Mouse (Mus musculus): ENCODE data around the gene Hcn2. TPM values are rescaled to one million over a fixed set of nuclear protein-coding genes. Genes with fewer than 3 reads are reported as not detected.
A peak's percentile ranks its signal among the peaks of the same experiment; 100 is the strongest.

The Hcn2 gene
- total RNA-seq, 1 experiment from 2014 or later, result 10.6 TPM

- no peak for DNase-seq
Measured at GRCm38 (mm10) chr10:79774486-79775279, 58.2 kb downstream of the Hcn2 start.

- peak; percentile 60 for DNase-seq
Measured at GRCm38 (mm10) chr10:79777103-79777531, 60.7 kb downstream of the Hcn2 start, which contains the start of gene Fstl3. TSS of gene Fstl3 (plus strand) at chr10:79777272.

- peak; percentile 74 for DNase-seq
Measured at GRCm38 (mm10) chr10:79778006-79778405, 61.6 kb downstream of the Hcn2 start.

GRCm38 (mm10) chr10:79779193-79779592 lies 62.8 kb downstream of the Hcn2 start:
- no peak for DNase-seq

- peak; percentile 98 for DNase-seq
Measured at GRCm38 (mm10) chr10:79779784-79780663, 63.6 kb downstream of the Hcn2 start.

GRCm38 (mm10) chr10:79780664-79781015 lies 64.2 kb downstream of the Hcn2 start:
- peak; percentile 76 for DNase-seq

GRCm38 (mm10) chr10:79781139-79781538 lies 64.7 kb downstream of the Hcn2 start:
- DNase-seq, result no peak

- no peak for DNase-seq
Measured at GRCm38 (mm10) chr10:79781956-79782355, 65.5 kb downstream of the Hcn2 start.

- no peak for DNase-seq
Measured at GRCm38 (mm10) chr10:79783050-79783449, 66.6 kb downstream of the Hcn2 start.

- DNase-seq, result peak; percentile 65
Measured at GRCm38 (mm10) chr10:79783920-79784800, 67.7 kb downstream of the Hcn2 start.

Other genes starting within 250 kb of the Hcn2 start
- gene Vmn2r83, start 247.9 kb upstream of the Hcn2 start, total RNA-seq (2021), result not detected in 2 replicates
- gene Plpp2, start 182.8 kb upstream of the Hcn2 start, total RNA-seq (2021), result 16.6 and 19.3 TPM in 2 replicates
- 29.1 and 40.7 TPM in 2 replicates for gene Mier2, start 161.4 kb upstream of the Hcn2 start, total RNA-seq (2021)
- gene Theg, start 129.3 kb upstream of the Hcn2 start, total RNA-seq (2021), result not detected in 2 replicates
- gene C2cd4c, start 102.6 kb upstream of the Hcn2 start, total RNA-seq (2021), result 0.08 and 0.11 TPM in 2 replicates
- gene Shc2, start 78.7 kb upstream of the Hcn2 start, total RNA-seq (2021), result 4.0 and 4.8 TPM in 2 replicates
- gene Odf3l2, start 70.9 kb upstream of the Hcn2 start, total RNA-seq (2021), result not detected in 2 replicates
- gene Madcam1, start 52.1 kb upstream of the Hcn2 start, total RNA-seq (2021), result 6.8 TPM in 1 of 2 replicates, not detected in the other
- gene Tpgs1, start 47.3 kb upstream of the Hcn2 start, total RNA-seq (2021), result 27.8 and 34.1 TPM in 2 replicates
- gene Cdc34, start 34.4 kb upstream of the Hcn2 start, total RNA-seq (2021), result 79.1 and 82.4 TPM in 2 replicates
- 0.89 and 1.1 TPM in 2 replicates for gene Gzmm, start 27.6 kb upstream of the Hcn2 start, total RNA-seq (2021)
- gene Bsg, start 12.1 kb upstream of the Hcn2 start, total RNA-seq (2021), result 598 and 707 TPM in 2 replicates
- gene Polrmt, start 29.9 kb downstream of the Hcn2 start, total RNA-seq (2021), result 59.2 and 65.4 TPM in 2 replicates
- gene Fgf22, start 38.4 kb downstream of the Hcn2 start, total RNA-seq (2021), result not detected in 2 replicates
- gene Rnf126, start 50.3 kb downstream of the Hcn2 start, total RNA-seq (2021), result 54.7 and 56.5 TPM in 2 replicates
- gene Fstl3, start 60.6 kb downstream of the Hcn2 start, total RNA-seq (2021), result 5.5 and 6.4 TPM in 2 replicates
- not detected in 2 replicates for gene Prss57, start 74.3 kb downstream of the Hcn2 start, total RNA-seq (2021)
- gene Palm, start 76.9 kb downstream of the Hcn2 start, total RNA-seq (2021), result 77.9 and 78.3 TPM in 2 replicates
- 0.26 TPM in 2 replicates for gene Misp, start 104.4 kb downstream of the Hcn2 start, total RNA-seq (2021)
- 291 and 302 TPM in 2 replicates for gene Ptbp1, start 137.8 kb downstream of the Hcn2 start, total RNA-seq (2021)
- gene Prtn3, start 157.8 kb downstream of the Hcn2 start, total RNA-seq (2021), result 1.0 TPM in 1 of 2 replicates, not detected in the other
- 0.93 and 2.2 TPM in 2 replicates for gene Plppr3, start 158.0 kb downstream of the Hcn2 start, total RNA-seq (2021)
- gene Elane, start 169.6 kb downstream of the Hcn2 start, total RNA-seq (2021), result 0.70 TPM in 1 of 2 replicates, not detected in the other
- 561 and 750 TPM in 2 replicates for gene Cfd, start 174.2 kb downstream of the Hcn2 start, total RNA-seq (2021)
- 32.0 and 38.4 TPM in 2 replicates for gene Med16, start 192.3 kb downstream of the Hcn2 start, total RNA-seq (2021)
- not detected in 2 replicates for gene Gm26602, start 194.2 kb downstream of the Hcn2 start, total RNA-seq (2021)
- gene Kiss1r, start 200.3 kb downstream of the Hcn2 start, total RNA-seq (2021), result 0.98 and 1.5 TPM in 2 replicates
- gene R3hdm4, start 204.6 kb downstream of the Hcn2 start, total RNA-seq (2021), result 75.8 and 82.8 TPM in 2 replicates
- gene Arid3a, start 210.4 kb downstream of the Hcn2 start, total RNA-seq (2021), result 5.9 and 6.9 TPM in 2 replicates
- 30.3 and 36.6 TPM in 2 replicates for gene Wdr18, start 243.5 kb downstream of the Hcn2 start, total RNA-seq (2021)